Mouse (Mus musculus) neutrophil, adult 5-6 weeks (primary cell): ENCODE data around the gene Psme3. TPM values are rescaled to one million over a fixed set of nuclear protein-coding genes. Genes with fewer than 3 reads are reported as not detected.

ENCODE experiments used
- ATAC-seq: fragments of 151-379, 151-347 bp; 2 replicates; pipeline ENCODE4 v1.8.0; 2017; ENCODE audit warnings: mild to moderate bottlenecking, moderate TSS enrichment; ENCODE audit not compliant: insufficient number of reproducible peaks, poor library complexity, low FRiP score, severe bottlenecking; ENCODE audit errors: extremely low read depth
- total RNA-seq: library from RNA; stranded (forward); fragments of 200-1000 nt; gene quantifications from 2 replicates; pipeline ENCODE4 v1.2.3, GENCODE M21; 2017

Psme3 gene
- 75.9 and 97.2 TPM in 2 replicates for total RNA-seq

DNA sequence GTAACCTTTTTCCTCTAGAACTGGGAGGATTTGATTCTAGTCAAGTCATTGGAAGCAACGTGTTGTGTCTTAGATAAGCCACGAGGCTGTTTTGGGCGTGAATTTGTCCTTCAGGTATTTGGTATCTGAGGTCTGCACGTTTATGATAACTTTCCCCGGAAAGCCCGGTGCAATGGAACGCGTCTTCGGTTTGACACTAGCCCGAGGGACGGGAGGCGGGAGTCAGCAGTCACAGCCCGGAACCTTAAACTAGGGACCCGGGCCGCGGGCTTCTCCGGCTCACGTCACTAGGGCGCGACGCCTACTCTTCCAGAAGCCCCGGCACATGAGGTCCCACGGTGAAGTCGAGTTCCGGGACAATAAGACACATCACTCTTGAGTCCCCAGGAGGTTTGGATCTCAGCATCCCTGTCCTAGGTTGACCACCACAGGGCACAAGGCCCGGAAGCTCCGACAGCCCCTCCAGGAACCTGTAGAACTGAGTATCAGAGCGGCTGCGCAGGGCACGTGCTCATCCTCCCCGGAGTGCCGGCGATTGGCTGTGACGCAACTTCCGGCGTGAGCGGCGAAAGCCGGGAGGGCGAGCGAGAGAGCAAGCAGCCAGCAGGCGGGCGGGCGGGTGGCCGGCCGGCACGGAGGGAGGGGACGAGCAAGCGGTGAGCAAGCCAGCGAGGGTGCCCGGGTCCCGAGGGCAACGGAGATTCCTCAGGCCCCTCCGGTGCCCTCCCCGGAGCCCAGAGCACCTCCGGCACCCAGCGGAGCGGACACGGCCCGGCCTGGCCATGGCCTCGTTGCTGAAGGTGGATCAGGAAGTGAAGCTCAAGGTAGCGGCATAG lies at the start of gene Psme3:
Gene Psme3 (plus strand): TSS at position 549 of the 836 bp plus-strand sequence.
- peak; percentile 83 for ATAC-seq

DNA sequence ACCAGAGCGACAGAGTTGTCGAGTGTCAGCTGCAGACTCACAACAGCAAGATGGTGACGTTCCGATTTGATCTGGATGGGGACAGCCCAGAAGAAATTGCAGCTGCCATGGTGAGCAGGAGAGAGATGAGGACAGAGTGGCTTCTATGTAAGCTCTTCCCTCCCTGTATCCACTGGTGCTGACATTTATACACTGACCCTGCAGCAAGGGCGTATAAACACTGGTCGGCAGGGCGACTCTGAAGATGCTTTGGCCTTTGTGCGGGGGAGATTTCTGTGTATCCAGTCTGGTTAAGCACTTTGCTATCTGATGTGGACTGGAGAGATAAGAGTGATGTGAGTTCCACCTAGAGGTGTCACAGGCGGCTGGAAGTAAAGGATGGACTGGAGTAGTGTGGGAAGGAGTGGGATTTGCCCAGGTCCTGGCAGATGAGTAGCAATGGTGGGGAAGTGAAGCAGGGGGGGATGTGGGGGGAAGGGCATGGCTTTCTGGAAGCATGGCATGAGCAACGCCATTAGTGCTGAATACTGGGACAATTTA lies 46.4 kb upstream of the Psme3 start:
- ATAC-seq = no peak

DNA sequence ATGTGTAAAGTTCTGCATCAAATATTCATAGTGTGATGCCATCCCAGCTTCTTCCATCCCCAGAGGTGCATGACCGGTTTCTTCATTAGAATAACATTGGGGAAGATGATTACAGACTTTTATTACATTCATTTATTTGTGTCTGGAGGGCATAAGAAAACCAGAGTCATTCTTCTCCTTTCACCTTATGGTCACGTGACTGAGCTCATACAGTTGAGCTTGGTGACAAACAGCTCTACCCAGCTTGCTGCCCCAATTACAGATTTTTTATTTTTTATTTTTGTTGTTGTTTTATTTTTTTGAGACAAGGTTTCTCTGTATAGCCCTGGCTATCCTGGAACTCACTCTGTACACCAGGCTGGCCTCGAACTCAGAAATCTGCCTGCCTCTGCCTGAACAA lies 43.6 kb upstream of the Psme3 start:
- ATAC-seq = no peak

DNA sequence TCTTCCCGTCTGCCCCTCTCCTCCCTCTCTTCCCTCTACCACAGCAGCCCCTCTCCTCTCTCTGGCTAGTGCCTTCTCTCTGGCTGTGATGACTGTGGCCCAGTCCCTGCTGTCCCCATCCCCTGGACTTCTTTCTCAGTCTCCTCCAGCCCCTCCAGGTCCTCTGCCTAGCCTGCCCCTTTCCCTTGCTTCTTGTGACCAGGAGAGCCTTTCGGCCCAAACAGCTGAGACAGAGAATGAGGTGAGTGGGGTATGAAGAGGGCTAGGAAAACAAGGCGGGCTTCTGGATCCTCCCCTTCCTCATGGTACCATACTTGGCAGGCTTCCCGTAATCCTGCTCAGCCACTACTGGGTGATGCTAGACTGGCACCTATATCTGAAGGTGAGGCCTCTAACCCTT lies 40.7 kb upstream of the Psme3 start:
- no peak for ATAC-seq

DNA sequence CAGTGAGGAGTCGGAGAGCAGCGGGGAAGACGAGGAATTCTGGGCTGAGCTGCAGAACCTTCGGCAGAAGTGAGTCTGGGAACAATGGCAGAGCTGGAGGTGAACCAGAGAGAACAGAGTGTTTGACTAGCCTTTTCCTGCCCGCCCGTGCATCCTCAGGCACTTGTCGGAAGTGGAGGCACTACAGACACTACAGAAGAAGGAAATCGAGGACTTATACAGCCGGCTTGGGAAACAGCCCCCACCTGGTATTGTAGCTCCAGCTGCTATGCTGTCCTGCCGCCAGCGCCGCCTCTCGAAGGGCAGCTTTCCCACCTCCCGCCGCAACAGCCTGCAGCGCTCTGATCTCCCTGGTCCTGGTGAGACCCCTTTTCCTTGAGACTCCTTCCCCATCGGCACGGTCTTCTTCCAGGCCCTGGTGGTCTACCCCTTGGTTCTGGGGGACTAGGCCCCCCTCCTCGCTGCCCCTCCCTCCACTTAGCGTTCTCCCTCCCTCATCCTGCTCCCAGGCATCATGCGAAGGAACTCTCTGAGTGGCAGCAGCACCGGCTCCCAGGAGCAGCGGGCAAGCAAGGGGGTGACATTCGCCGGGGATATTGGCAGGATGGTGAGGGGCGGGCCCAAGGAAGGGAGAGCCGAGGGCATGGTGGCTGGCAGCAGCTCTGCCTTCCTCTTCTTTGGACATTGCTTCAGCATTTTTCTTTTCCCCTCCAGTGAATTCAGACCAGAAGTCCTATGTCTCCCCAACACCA lies 39.5 kb upstream of the Psme3 start:
- ATAC-seq = no peak

DNA sequence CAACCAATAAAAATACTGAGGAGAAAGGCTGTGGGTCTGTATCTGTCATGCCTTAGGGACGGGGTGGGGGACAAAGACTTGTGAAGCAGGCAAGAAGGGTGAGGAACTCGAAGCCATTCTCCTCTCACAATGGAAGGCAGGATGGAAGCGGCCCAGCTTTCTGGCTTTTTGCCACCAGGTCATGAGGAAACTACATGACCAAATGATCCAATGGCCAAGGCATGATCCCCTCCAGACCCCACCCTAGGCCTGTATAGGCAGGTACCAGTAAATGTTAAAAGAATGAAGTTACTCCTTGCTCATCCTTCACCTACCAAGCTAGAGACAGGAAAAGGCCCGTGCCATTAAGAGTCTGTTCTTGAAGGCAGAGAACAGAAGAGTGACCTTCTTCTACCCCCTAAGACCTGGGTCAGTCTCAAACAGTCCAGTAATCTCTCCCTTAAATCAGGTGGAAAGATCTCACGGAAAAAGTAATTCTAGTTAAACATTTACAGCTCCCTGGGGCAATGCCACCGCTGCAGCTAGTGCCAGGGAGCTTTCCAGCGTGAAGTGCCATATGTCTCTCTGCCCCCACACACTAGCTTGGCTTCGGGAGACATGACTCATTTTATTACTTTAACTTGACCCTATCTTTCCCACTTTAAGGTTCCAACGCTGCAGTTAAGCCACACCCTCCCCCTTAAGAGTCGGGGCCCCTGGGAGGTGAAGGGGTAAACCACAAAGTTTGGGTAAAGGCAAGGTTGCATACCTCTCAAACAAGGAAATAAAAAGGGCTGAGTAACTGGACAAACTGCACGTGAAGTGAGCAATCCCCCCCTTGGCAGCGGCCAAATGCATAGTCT lies 38.4 kb upstream of the Psme3 start:
- no peak for ATAC-seq

DNA sequence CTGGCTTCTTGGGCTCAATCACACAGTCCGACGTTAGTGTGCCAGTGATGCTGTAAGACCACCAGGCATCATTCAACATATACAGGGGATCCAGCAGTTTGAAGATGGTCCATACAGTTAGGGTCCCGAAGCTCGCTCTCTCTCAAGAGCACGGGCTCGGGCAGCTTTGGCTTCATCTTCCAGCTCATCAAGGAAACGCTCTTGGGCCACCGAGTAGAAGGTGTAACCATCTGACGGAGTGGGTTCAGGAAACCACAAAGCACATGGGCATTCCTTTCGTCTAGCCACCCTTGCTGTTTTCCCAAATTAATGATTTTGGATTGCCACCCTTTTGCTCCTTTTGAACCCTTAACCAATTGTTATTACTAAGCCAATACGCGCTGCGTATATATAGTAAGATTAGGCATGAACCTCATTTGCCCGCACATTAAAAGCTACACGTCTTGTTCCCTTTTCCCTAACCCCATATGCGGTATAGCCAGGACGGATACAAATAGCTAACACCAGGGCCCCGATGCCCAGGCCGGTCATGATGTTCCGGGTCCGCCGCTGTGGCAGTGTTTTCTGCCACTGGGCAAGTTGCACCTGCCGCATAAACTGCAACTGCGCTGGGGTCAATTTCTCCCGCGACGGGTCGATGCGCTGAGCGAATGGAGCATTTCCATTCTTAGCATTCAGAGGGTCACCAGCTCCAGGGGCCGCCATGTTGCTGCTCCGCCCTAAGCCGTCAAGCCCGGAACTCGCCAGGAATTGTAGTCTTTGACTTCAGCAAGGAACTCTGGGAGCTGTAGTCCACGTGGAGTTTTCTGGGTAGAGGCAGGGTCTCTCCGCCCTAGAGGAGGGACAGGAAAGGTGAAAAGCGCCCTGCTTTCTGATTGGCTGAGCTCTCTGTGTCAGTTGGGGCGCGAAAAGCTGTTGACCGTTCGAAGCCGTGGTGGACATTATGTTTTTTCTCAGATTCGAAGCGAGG lies 37.5 kb upstream of the Psme3 start, which contains the start of the genes Cntd1 and Coa3:
Gene Cntd1 (plus strand): TSS at position 790 of the 970 bp plus-strand sequence.
Gene Coa3 (minus strand): TSS at position 892 of the 970 bp plus-strand sequence.
- ATAC-seq = peak; percentile 88

DNA sequence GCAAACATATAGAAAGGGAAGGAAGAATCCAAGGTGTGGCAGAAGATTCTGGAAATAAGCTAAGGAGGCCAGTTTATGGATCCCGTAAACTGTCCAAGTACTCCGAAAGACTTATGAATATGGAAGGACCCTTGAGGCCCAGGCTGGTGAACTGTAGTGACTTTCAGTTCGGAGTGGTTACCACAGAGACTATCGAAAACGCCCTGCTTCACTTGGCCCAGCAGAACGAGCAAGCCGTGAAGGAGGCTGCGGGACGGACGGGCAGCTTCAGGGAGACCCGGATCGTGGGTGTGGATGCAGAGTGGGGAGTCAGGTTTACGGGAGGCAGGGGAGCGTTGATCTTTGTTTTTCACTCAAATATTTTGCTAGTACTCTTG lies 36.8 kb upstream of the Psme3 start:
- no peak for ATAC-seq

DNA sequence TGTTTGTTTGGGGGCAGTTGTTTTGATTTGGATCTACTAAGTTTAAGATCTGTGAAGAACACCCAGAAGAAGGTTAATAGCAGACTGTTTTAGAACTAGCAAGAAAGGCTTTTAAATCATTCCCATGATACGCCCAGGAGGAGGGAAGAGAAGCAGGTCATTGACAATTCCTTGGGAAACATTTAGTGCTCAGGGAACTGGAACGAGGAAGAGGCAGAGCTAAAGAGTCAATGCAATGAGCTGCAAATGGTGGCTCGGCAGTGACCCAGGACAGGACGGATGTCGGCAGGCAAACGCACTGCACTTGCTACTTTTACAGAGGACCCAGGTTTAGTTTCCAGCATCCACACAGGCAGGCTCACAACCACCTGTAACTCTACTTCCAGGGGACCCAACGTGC lies 35.2 kb upstream of the Psme3 start:
- ATAC-seq = no peak

DNA sequence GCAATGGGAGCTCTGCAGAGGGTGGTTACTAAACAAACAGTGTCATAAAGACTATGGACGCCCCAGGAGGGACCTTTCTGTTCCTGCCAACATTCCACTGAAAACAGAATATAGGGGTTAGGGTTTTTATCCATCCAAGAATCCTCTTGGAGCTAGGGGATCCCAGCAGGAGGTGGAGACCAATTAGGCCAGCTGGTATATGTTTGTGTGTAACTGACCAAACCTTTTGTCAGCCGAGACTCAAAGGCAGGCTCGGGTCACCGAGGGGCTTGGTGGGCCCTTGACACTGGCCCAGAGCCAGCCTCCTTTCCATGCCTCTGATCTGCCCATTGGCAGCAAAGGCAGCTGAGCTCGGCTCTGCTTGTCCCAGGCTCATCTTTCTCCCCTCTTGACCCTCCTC lies 33.1 kb upstream of the Psme3 start:
- ATAC-seq = no peak

DNA sequence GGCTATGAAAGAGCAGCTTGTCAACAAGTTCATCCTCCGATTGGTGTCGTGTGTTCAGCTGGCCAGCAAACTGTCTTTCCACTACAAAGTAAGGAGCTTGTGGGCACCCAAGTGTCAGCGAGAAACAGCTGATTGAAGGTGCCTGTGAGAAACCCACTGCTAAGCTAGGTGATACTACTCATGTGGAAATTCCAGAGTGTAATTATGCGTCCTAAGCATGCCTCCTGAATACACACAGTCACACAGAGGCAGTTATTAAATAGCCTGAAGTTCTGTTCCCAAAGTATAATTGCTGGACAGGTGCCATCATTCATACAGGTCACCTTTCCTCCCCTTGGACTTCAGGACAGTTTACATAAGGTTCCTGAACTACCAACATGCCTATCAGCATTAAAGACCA lies 32.2 kb upstream of the Psme3 start:
- ATAC-seq = no peak

DNA sequence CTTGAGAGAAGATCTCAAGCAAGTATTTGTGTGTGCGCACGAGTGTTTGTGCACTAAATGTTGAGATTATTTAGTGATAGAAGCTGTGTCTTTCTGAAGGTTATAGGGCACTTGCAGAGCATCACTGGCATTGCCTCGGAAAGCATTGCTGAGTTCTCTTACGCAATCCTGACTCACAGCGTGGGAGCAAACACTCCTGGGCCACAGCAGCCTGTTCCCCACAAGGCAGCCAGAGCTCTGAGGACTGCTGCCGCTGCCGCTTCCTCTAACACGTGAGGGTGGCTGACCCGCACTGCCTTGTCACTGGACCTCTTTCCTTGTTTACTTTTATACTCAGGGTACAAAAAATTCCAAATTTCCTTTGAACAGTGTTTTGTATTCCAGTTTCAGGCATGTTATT lies 28.7 kb upstream of the Psme3 start:
- peak; percentile 69 for ATAC-seq

DNA sequence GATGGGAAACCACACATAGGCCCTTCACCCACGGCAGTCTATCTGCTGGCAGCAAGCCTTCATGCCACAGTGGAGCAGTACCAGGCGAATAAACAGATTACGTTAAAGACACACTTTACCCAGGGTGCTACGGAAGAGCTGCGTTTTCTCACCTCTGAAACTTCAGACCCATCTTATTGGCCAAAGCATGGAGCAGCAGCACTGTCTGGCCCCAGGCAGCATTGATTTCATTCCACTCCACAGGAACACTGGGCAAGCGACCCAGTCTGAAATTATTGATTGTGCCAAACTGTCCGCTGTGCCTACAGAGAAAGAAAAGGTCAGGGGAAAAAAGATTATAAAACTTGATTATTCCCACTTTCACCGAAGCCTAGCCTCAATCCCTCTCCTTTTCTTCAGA lies 24.8 kb upstream of the Psme3 start:
- no peak for ATAC-seq

DNA sequence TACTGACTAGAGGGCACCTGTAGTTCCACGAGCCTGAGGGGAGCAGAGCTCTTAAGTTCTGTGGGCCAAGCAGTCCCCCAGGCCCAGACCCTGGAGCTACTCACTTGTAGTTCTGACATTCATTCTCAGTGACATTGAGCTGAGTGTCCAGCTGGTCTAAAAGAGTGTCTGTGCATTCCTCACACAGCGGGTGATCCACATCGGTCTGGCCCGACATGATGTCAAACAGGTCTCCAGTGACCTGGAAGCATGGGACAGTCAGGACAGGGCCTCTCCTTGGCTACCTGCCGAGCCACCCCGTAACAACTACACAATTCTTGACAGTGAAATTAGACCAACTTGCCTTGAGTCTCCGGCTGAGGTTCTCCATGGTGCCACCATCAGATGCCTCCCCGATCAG lies 20.8 kb upstream of the Psme3 start:
- no peak for ATAC-seq

DNA sequence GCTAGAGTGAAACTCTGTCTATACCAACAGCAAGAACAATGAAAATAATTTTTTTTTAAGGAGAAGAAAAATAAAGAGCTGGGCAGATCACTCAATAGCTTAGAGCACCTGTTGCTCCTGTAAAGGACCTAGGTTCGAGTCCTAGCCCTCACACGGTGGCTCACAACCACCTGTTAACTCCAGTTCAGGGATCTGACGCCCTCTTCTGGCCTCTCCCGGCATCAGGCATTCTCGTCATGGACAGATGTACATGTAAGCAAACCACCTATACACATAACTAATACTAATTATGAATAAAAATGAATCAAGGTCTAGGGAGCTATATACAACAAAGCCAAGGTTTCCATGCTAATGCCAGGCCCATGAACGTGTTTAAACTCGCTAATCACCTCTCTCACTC lies 15.1 kb upstream of the Psme3 start:
- no peak for ATAC-seq

DNA sequence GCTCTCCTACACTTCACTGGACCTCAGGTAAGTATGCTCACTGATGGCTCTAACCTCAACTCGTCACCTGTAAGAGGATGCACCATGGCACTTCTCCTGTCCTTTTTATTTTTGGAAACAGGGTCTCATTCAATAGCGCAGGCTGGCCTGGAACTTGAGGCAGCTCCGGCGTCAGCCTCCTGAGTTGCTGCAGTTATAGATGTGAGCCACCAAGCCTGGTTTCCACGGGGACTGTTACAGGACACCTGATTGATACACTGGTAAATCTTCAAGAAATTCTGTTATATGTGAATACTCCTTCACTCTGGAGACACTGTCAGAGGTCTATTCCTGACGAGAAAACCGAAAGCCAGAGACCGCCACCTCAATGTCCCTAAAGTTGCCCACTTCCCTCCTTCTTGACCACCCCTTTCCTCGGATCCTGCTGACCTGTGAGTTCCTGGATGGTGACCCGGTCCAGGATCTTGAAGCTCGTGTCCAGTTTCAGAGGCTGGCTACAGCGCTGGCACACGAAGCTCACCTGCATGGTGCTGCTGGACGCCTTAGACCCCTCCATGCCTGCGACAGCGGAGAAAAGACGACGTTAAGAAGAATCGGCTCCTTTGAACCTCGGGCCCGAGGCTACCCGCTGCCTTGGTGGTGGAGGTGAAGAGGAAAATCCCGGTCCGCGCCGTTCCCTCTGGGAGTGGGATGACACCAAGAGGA lies 14.6 kb upstream of the Psme3 start:
- ATAC-seq = no peak

DNA sequence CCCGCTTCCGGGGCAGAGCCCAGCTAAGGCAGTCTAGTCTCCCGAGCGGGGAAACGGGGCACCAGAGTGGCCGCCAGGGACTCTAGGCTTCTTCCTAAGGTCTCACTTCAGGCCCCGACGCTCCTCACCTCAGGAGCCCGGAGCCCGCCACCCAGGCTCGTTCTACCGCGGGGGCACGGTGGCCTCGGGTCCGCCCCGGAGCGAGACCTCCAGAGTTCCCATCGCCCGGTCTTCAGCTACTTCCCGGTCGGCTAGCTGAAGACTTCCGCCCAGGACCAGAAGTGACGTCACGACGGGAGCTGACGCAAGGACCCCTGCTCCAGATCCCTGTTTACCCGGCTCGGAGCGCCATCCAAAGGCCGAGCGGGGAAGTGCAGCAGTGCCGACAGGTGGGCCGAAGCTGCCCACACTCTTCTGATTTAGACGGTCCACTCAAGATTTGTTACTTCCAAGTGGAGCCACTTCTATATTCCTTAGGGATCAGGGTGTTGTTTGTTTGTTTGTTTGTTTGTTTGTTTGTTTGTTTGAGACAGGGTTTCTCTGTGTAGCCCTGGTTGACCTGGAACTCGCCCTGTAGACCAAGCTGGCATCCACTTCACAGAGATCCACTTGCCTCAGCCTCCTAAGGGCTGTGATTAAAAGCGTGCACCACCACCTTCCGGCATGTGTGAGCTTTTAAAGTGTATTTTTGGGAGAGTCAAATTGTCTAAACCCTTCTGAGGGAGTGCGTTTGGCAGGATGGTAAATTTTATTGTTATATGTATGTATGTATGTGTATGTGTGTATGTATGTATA lies 13.8 kb upstream of the Psme3 start, which contains the start of gene Becn1:
Gene Becn1 (minus strand): TSS at position 283 of the 795 bp plus-strand sequence.
- ATAC-seq = peak; percentile 95
